Mouse (Mus musculus) hematopoietic stem cell, adult 5-6 weeks (primary cell): ENCODE results near the gene Pan2. TPM values are rescaled to one million over a fixed set of nuclear protein-coding genes. Genes with fewer than 3 reads are reported as not detected.

Experiments
- ATAC-seq, 2 experiments: fragments of 125-278 bp in 1 of 2; replicated peaks in 1 of 2; 2 replicates each; pipeline ENCODE4 v1.8.0; 2016 to 2017; ENCODE audit warnings: inconsistent platforms in 2 of 2, mild to moderate bottlenecking in 2 of 2, moderate number of reproducible peaks in 2 of 2, low read depth in 1 of 2, moderate TSS enrichment in 1 of 2; ENCODE audit not compliant: low FRiP score in 2 of 2, poor library complexity in 2 of 2, severe bottlenecking in 2 of 2, insufficient read depth in 1 of 2, low TSS enrichment in 1 of 2
- total RNA-seq: library from RNA; stranded (forward); fragments of 172-1452, 232-1000 nt; gene quantifications from 2 replicates; pipeline ENCODE4 v1.2.3, GENCODE M21; 2017

The Pan2 gene
- total RNA-seq, 1 experiment from 2014 or later, result 12.7 TPM

- ATAC-seq, result no peak
Observed at GRCm38 (mm10) chr10:128359226-128359625, 56.1 kb downstream of the Pan2 start.

DNA sequence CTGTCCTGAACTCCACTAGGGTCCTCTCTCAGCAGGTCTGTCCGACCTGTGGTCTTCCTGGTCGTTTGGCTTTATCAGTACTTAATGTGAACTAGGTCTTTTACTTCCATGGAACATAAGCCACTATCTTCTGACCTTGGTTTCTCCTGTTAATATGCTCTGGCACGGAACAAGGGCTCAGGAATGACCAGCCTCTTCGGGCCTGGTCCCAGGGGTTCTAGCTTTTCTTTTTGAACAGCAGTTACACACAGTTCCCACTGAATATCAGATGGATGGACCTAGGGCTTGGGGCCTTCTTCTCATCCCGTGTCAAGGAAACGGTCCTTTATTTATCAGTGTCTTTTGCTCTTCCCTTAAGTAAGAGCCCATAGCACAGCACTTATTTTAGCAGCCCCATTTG is 58.7 kb downstream of the Pan2 start:
- ATAC-seq, result no peak

DNA sequence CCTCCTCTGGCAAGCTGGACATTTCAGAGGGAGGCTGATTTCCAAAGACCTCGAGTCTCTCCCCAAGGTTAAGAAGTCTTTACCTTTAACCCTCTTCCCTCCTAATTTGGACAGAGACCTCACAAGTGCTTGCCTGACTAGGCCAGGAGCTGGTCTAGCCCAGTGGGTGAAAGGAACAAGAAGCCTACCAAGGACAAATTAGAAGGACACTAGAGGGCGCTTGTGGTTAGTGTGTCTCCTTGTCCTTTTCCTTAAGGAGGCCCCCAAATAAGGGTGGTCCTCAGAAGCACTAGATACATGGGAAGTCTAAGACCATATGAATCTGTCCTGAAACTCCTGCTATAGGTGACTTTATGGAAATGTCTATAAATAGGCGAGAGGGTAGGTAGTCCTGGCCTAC is 59.4 kb downstream of the Pan2 start:
- ATAC-seq, result 0 out of 4 replicates have a peak, but pooled peaks of 1 of the 2 experiments have one; percentile 56

- no peak for ATAC-seq
Observed at GRCm38 (mm10) chr10:128367899-128368401, 64.8 kb downstream of the Pan2 start.

DNA sequence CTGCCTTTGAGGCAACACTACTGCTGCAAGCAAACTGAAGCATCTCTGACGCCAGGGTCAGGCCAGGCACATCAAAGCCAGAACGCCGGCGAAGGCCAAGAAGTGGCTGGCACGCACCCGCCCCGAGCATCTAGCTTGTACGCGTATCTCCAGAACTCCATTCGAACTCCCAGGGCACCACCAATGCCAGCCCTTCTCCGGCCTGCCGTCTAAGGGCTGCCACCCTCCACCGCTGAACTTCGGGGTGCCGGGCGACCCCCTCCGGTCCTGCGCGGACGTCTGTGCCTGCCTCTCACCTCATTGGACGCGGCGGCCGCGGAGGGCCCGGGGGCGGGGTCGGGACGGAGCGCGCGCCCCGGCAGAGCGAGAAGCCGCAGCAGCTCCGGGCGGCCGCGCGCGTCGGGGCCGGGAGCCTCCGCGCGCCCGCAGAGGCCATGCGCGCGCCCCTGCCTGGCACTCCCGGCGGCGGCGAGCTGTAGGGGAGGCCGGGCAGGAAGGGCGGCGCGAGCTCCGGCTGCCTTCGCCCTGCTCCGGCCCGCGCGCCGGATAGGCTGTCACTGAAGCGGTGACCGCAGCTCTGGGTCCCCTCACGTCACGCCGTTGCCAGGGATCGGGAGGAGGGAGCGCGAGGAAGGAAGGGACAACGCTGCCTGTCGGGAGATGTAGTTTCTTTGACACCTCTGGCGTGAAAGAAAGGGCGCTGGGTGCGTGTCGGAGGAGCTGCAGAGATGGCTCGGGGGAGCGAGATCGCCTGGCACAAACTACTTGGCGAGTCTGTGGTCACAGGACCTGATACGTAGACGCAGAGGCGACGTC is 65.5 kb downstream of the Pan2 start, which contains the start of gene Coq10a:
Gene Coq10a (minus strand): TSS at position 596 of the 816 bp plus-strand sequence.
- peak; percentile 89 to 94 for ATAC-seq

- no peak for ATAC-seq
Observed at GRCm38 (mm10) chr10:128369218-128369543, 66.0 kb downstream of the Pan2 start.

DNA sequence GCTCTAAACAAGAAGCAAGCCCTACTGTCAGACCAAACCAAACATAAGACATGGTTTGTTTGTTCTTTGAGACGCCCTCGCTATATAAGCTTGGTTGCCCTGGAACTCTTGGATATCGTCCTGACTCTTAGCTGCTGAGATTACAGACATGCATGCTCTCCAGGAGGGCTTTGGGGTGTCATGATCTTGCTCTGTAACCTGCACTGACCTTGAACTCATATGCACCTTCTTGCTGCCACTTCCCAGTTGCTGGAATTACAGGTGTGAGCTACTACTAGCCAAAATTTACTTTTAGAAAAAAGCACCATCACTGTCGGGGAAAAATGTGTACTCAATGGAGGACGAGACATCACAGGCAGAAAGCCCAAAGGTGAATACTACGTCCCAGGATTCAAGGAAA is 66.5 kb downstream of the Pan2 start:
- ATAC-seq, result no peak

DNA sequence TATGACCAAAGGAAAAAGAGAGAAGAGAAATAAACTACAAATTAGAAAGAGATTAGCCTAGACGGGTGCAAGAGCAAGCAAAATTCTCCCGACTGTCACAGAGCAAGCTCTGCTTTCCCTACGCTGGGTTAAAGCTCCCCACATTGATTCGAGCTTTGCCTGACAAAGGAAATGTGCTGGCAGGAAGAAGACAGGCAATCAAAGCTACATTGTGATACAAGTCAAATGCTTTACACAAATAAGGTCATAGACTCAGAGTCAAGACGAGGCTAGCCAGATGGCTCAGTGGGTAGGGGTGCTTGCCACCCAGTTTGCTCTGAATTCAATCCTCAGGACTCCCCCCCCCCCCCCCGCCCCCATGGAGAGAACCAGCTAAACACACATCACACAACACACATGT is 66.9 kb downstream of the Pan2 start:
- ATAC-seq, result no peak

- no peak for ATAC-seq
Observed at GRCm38 (mm10) chr10:128370601-128371000, 67.5 kb downstream of the Pan2 start.

Other genes with a start within 250 kb of the Pan2 start
- 249 and 336 TPM in 2 replicates for gene Ptges3, start 244.4 kb upstream of the Pan2 start, total RNA-seq
- 1,271 and 2,840 TPM in 2 replicates for gene Atp5b, start 220.1 kb upstream of the Pan2 start, total RNA-seq
- gene Baz2a, start 211.8 kb upstream of the Pan2 start, total RNA-seq, result 17.8 and 23.1 TPM in 2 replicates
- gene Rbms2, start 123.0 kb upstream of the Pan2 start, total RNA-seq, result 6.9 and 9.3 TPM in 2 replicates
- gene Gls2, start 108.9 kb upstream of the Pan2 start, total RNA-seq, result 0.38 and 0.79 TPM in 2 replicates
- 10.3 and 11.9 TPM in 2 replicates for gene Spryd4, start 91.5 kb upstream of the Pan2 start, total RNA-seq
- 0.69 TPM in 1 of 2 replicates, not detected in the other for gene Mip, start 77.5 kb upstream of the Pan2 start, total RNA-seq
- 52.8 and 60.3 TPM in 2 replicates for gene Timeless, start 71.3 kb upstream of the Pan2 start, total RNA-seq
- 0.19 TPM in 1 of 2 replicates, not detected in the other for gene Apon, start 49.2 kb upstream of the Pan2 start, total RNA-seq
- not detected in 2 replicates for gene Apof, start 34.7 kb upstream of the Pan2 start, total RNA-seq
- gene Stat2, start 32.8 kb upstream of the Pan2 start, total RNA-seq, result 12.3 and 18.1 TPM in 2 replicates
- gene Il23a, start 4.6 kb upstream of the Pan2 start, total RNA-seq, result 1.1 TPM in 1 of 2 replicates, not detected in the other
- gene Cnpy2, start 19.1 kb downstream of the Pan2 start, total RNA-seq, result 106 and 135 TPM in 2 replicates
- gene Cs, start 34.4 kb downstream of the Pan2 start, total RNA-seq, result 69.8 and 79.5 TPM in 2 replicates
- gene Coq10a, start 65.7 kb downstream of the Pan2 start, total RNA-seq, result 8.1 and 8.7 TPM in 2 replicates
- 8.9 and 12.1 TPM in 2 replicates for gene Ankrd52, start 73.8 kb downstream of the Pan2 start, total RNA-seq
- not detected in 2 replicates for gene Slc39a5, start 97.9 kb downstream of the Pan2 start, total RNA-seq
- gene Nabp2, start 108.2 kb downstream of the Pan2 start, total RNA-seq, result 57.0 and 106 TPM in 2 replicates
- gene Rnf41, start 108.3 kb downstream of the Pan2 start, total RNA-seq, result 18.4 and 20.7 TPM in 2 replicates
- 83.2 and 92.7 TPM in 2 replicates for gene Smarcc2, start 155.9 kb downstream of the Pan2 start, total RNA-seq
- 988 and 1,295 TPM in 2 replicates for gene Myl6, start 190.8 kb downstream of the Pan2 start, total RNA-seq
- gene Myl6b, start 195.3 kb downstream of the Pan2 start, total RNA-seq, result 1.3 and 3.9 TPM in 2 replicates
- gene Esyt1, start 222.5 kb downstream of the Pan2 start, total RNA-seq, result 70.7 and 75.9 TPM in 2 replicates
- 13.9 and 16.3 TPM in 2 replicates for gene Zc3h10, start 244.4 kb downstream of the Pan2 start, total RNA-seq
- gene Rpl41, start 246.0 kb downstream of the Pan2 start, total RNA-seq, result 2,366 and 3,073 TPM in 2 replicates